Mouse (Mus musculus): ENCODE data around the gene Omg.

DNA sequence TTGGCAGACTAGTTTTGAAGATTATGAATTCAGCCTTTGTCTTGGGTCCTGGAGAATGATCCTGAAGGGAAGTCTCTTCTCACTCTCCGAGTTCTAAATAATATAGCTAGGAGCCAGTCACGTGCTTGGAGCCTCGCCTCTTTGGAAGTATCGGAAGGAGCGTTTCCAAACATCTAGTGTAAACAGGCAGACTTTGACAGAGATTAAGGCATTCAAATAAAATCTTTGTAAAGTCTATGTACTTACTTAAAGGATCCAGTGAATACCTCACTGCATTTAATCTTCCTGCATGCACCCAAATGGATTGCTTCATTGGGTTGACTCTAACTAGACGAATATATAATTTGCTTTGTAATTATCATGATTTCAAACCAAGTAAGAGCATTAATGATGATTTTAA lies 20.5 kb downstream of the Omg start:
- no peak for TF ChIP-seq ZC3H11A (IDR thresholded peaks at IDR 0.05; ENCODE audit: borderline replicate concordance, low read depth, low read length)
- TF ChIP-seq HCFC1 (IDR thresholded peaks at IDR 0.05; ENCODE audit: borderline replicate concordance, insufficient read depth, low read length), result no peak
- TF ChIP-seq MAFK (IDR thresholded peaks at IDR 0.05; ENCODE audit: insufficient read depth, low read depth, low read length), result no peak
- TF ChIP-seq CHD2 (IDR thresholded peaks at IDR 0.05; ENCODE audit: low read depth, low read length), result no peak
